In the genomic region with DNA sequence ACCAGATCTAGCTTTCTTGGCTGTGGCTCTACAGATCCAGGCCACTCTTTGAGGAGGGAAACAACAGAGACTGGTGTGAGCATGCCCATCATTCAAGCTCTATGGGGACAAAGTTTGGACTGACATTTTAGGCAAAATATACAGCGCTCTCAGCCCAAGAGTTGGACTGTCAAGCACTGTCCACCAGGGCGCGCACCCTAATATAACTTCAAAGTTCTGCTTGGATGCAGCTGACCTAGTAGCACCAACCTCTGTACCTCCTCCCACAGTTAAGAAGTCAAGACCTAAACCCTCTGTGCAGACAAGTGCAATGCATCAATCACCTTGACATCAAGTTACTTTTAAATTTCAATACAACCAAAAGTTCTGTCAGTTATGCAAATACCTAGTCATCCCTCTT, we compare ENCODE assay signal across 36 mouse cellular contexts. TPM values are rescaled to one million over a fixed set of nuclear protein-coding genes. Genes with fewer than 3 reads are reported as not detected.
A peak's percentile ranks its signal among the peaks of the same experiment; 100 is the strongest.
DNase-seq lines count a peak whose midpoint lies in the region; ATAC-seq and TF ChIP-seq lines count a peak whose summit lies in the region.
"Had no signal": no experiment of that assay in that cellular context is flagged by ENCODE, and none has a peak within 500 bp of the region (broad histone marks: within the 10 kb centered on the region; RNA-seq: fewer than 3 reads in every experiment).

No protein-coding gene starts in this region.

- H3K4me1 ChIP-seq in kidney, postnatal 0 days (replicated peaks; ENCODE audit: insufficient read depth, low read length) = no peaks in the 10 kb centered on the region
- H3K4me1 ChIP-seq in lung, embryonic 14.5 days (ENCODE audit: insufficient read depth) = no peaks in the 10 kb centered on the region
- H3K4me1 ChIP-seq in ES-Bruce4 (ENCODE audit: control insufficient read depth, insufficient read depth, low read length) = peaks cover 6% of the 10 kb centered on the region
- H3K4me1 ChIP-seq in bone marrow, adult 2 months (ENCODE audit: control insufficient read depth, insufficient read depth, low read length) = no peaks in the 10 kb centered on the region; the same call in 1 of the 2 replicates
- H3K4me1 ChIP-seq: embryonic facial prominence, embryonic 10.5 days; forebrain, embryonic 12.5 days; intestine, embryonic 15.5 days; neural tube, embryonic 12.5 days had no signal

- no peak for TF ChIP-seq POLR2A in ES-Bruce4 (IDR thresholded peaks at IDR 0.05; ENCODE audit: insufficient read depth, low read length)
- TF ChIP-seq POLR2A in bone marrow, adult 2 months (IDR thresholded peaks at IDR 0.05; ENCODE audit: borderline replicate concordance, control insufficient read depth, low read depth, low read length) = no peak

- peak; percentile 17 for DNase-seq in kidney, postnatal 0 days (ENCODE audit: low spot score)
- DNase-seq in kidney, adult 9 months = no peak
- DNase-seq in lung, embryonic 14.5 days = no peak
- DNase-seq in lung, postnatal 36 days = no peak
- no peak for DNase-seq in urinary bladder, postnatal 4 days (ENCODE audit: low spot score in 2 of 2)
- DNase-seq in thymus, postnatal 4 days = no peak
- DNase-seq: adrenal gland, postnatal 25 days; cerebellum, adult 2 months; cerebellum, postnatal 14 days; forebrain, postnatal 0 days; gastrocnemius, postnatal 14 days; heart, adult 11 months; heart, postnatal 36 days; layer of hippocampus, adult 9-11 months; liver, embryonic 13.5 days; midbrain, embryonic 14.5 days; right cerebral cortex, adult 18-20 months; spleen, adult 18-20 months; thymus, adult 18-20 months; thymus, postnatal 25 days had no signal

- H3K36me3 ChIP-seq in kidney, postnatal 0 days (ENCODE audit: insufficient read depth, low read length) = no peaks in the 10 kb centered on the region
- no peaks in the 10 kb centered on the region for H3K36me3 ChIP-seq in lung, embryonic 14.5 days (ENCODE audit: insufficient read depth)
- H3K36me3 ChIP-seq in ES-Bruce4 (ENCODE audit: control insufficient read depth, insufficient read depth, low read length, poor library complexity, severe bottlenecking) = no peaks in the 10 kb centered on the region
- H3K36me3 ChIP-seq: embryonic facial prominence, embryonic 15.5 days; forebrain, embryonic 12.5 days; heart, embryonic 10.5 days; hindbrain, embryonic 12.5 days; intestine, embryonic 15.5 days; neural tube, embryonic 12.5 days had no signal

- H3K9ac ChIP-seq in kidney, postnatal 0 days (ENCODE audit: low read depth, low read length) = no peak overlapping the region
- H3K9ac ChIP-seq in lung, embryonic 14.5 days = no peak overlapping the region
- H3K9ac ChIP-seq in ES-Bruce4 (ENCODE audit: low read depth, poor library complexity, severe bottlenecking) = no peak overlapping the region
- H3K9ac ChIP-seq: embryonic facial prominence, embryonic 15.5 days; forebrain, embryonic 12.5 days; forebrain, postnatal 0 days; hindbrain, embryonic 12.5 days; intestine, embryonic 15.5 days; liver, embryonic 13.5 days; lung, embryonic 15.5 days; neural tube, embryonic 12.5 days had no signal

- H3K9me3 ChIP-seq in kidney, postnatal 0 days (replicated peaks; ENCODE audit: low read length) = no peaks in the 10 kb centered on the region
- H3K9me3 ChIP-seq in lung, embryonic 14.5 days (ENCODE audit: low read depth, low read length) = no peaks in the 10 kb centered on the region
- no peaks in the 10 kb centered on the region for H3K9me3 ChIP-seq in ES-Bruce4 (replicated peaks; ENCODE audit: control insufficient read depth, insufficient read depth, low read length, poor library complexity, severe bottlenecking)
- H3K9me3 ChIP-seq: embryonic facial prominence, embryonic 10.5 days; embryonic facial prominence, embryonic 15.5 days; forebrain, embryonic 12.5 days; G1E; heart, embryonic 10.5 days; hindbrain, embryonic 12.5 days; intestine, embryonic 15.5 days; liver, embryonic 13.5 days; lung, embryonic 15.5 days; neural tube, embryonic 12.5 days had no signal

- ATAC-seq in kidney, postnatal 0 days (replicated peaks; ENCODE audit: low FRiP score, low read depth) = no peak
- no peak for ATAC-seq in lung, embryonic 14.5 days (ENCODE audit: insufficient read depth)
- ATAC-seq: CD4-positive, CD25-positive, alpha-beta regulatory T cell, adult 4 months; forebrain, postnatal 0 days; hindbrain, postnatal 0 days; intestine, embryonic 15.5 days; Patski had no signal

- H3K27me3 ChIP-seq in kidney, postnatal 0 days (ENCODE audit: insufficient read depth, low read length) = no peaks in the 10 kb centered on the region
- no peaks in the 10 kb centered on the region for H3K27me3 ChIP-seq in lung, embryonic 14.5 days (ENCODE audit: insufficient read depth, low read length)
- no peaks in the 10 kb centered on the region for H3K27me3 ChIP-seq in ES-Bruce4 (ENCODE audit: control insufficient read depth, insufficient read depth, low read length, poor library complexity, severe bottlenecking)
- H3K27me3 ChIP-seq: embryonic facial prominence, embryonic 15.5 days; forebrain, embryonic 12.5 days; hindbrain, embryonic 12.5 days; intestine, embryonic 15.5 days; liver, embryonic 13.5 days; lung, embryonic 15.5 days; neural tube, embryonic 12.5 days; Patski had no signal

- TF ChIP-seq CTCF in kidney, postnatal 0 days (IDR thresholded peaks at IDR 0.05; ENCODE audit: low read depth) = 0 out of 2 replicates have a peak, but pooled peaks have one; percentile 39
- peak; percentile 30 for TF ChIP-seq CTCF in lung, embryonic 14.5 days (IDR thresholded peaks at IDR 0.05; ENCODE audit: low read depth)
- TF ChIP-seq CTCF in ES-Bruce4 (IDR thresholded peaks at IDR 0.05; ENCODE audit: low read depth, low read length) = peak; percentile 57
- peak; percentile 11; the same call in 1 of the 2 replicates for TF ChIP-seq CTCF in bone marrow, adult 2 months (IDR thresholded peaks at IDR 0.05; ENCODE audit: control insufficient read depth, insufficient read depth, low read length)

- 75% methylated on average over 3 of the region's 3 CpGs for WGBS in kidney, postnatal 0 days
- WGBS in lung, embryonic 14.5 days = 88% methylated on average over 3 of the region's 3 CpGs
- 98% methylated on average over 3 of the region's 3 CpGs for WGBS in bone marrow, adult 2 months

- TF ChIP-seq EP300 in ES-Bruce4 (IDR thresholded peaks at IDR 0.05; ENCODE audit: insufficient read depth, low read depth, low read length) = no peak

- H3K4me2 ChIP-seq in kidney, postnatal 0 days (ENCODE audit: low read length) = no peak overlapping the region
- no peak overlapping the region for H3K4me2 ChIP-seq in lung, embryonic 14.5 days
- H3K4me2 ChIP-seq: embryonic facial prominence, embryonic 15.5 days; forebrain, embryonic 12.5 days; hindbrain, embryonic 12.5 days; intestine, embryonic 15.5 days; liver, embryonic 13.5 days; lung, embryonic 15.5 days; neural tube, embryonic 12.5 days had no signal

- H3K27ac ChIP-seq in kidney, postnatal 0 days = no peak overlapping the region
- no peak overlapping the region for H3K27ac ChIP-seq in lung, embryonic 14.5 days (ENCODE audit: low read depth)
- no peak overlapping the region for H3K27ac ChIP-seq in ES-Bruce4 (ENCODE audit: insufficient read depth, low read length)
- no peak overlapping the region for H3K27ac ChIP-seq in bone marrow, adult 2 months (ENCODE audit: control insufficient read depth, insufficient read depth, low read depth, low read length, poor library complexity)
- H3K27ac ChIP-seq: embryonic facial prominence, embryonic 10.5 days; embryonic facial prominence, embryonic 15.5 days; forebrain, embryonic 12.5 days; heart, embryonic 10.5 days; hindbrain, embryonic 12.5 days; hindbrain, postnatal 0 days; intestine, embryonic 15.5 days; liver, embryonic 13.5 days; lung, embryonic 15.5 days; macrophage; neural tube, embryonic 12.5 days had no signal

- no peak overlapping the region for H3K4me3 ChIP-seq in kidney, postnatal 0 days (replicated peaks; ENCODE audit: low read depth, low read length)
- H3K4me3 ChIP-seq in lung, embryonic 14.5 days (ENCODE audit: low read depth, low read length) = no peak overlapping the region
- H3K4me3 ChIP-seq in ES-Bruce4 (ENCODE audit: low read depth, low read length) = no peak overlapping the region
- no peak overlapping the region for H3K4me3 ChIP-seq in bone marrow, adult 2 months (replicated peaks; ENCODE audit: control insufficient read depth, low read depth, low read length)
- H3K4me3 ChIP-seq: embryonic facial prominence, embryonic 10.5 days; embryonic facial prominence, embryonic 15.5 days; forebrain, embryonic 12.5 days; heart, embryonic 10.5 days; hindbrain, embryonic 12.5 days; intestine, embryonic 15.5 days; liver, embryonic 13.5 days; lung, embryonic 15.5 days; myocyte; neural tube, embryonic 12.5 days had no signal

RNA-seq across cellular contexts. Expression of gene Pdpk1, which starts 19.2 kb away (rescaled TPM):
- 28.7 and 29.4 TPM in 2 replicates for polyA plus RNA-seq in kidney, postnatal 0 days (2015; fragmentation: Nextera tagmentation; extraction: Ambion mirVana)
- polyA plus RNA-seq in lung, embryonic 14.5 days (2014; fragmentation: Nextera tagmentation; extraction: Ambion mirVana) = 34.9 and 37.3 TPM in 2 replicates
- polyA plus RNA-seq in ES-Bruce4 (2011; ENCODE audit: insufficient read depth, insufficient read length, low read depth, missing spikeins) = 44.7 and 45.0 TPM in 2 replicates
- polyA plus RNA-seq in bone marrow, adult 2 months (2011; ENCODE audit: insufficient read depth, insufficient read length, low replicate concordance, missing spikeins) = 15.7 and 18.7 TPM in 2 replicates

RNA-seq across cellular contexts. Expression of gene Amdhd2, which starts 32.0 kb away (rescaled TPM):
- 47.9 and 52.5 TPM in 2 replicates for polyA plus RNA-seq in kidney, postnatal 0 days (2015; fragmentation: Nextera tagmentation; extraction: Ambion mirVana)
- polyA plus RNA-seq in lung, embryonic 14.5 days (2014; fragmentation: Nextera tagmentation; extraction: Ambion mirVana) = 23.6 and 33.3 TPM in 2 replicates
- polyA plus RNA-seq in ES-Bruce4 (2011; ENCODE audit: insufficient read depth, insufficient read length, low read depth, missing spikeins) = 25.3 and 30.4 TPM in 2 replicates
- 24.9 and 57.8 TPM in 2 replicates for polyA plus RNA-seq in bone marrow, adult 2 months (2011; ENCODE audit: insufficient read depth, insufficient read length, low replicate concordance, missing spikeins)

RNA-seq across cellular contexts. Expression of gene Atp6v0c, which starts 37.9 kb away (rescaled TPM):
- 974 and 1,011 TPM in 2 replicates for polyA plus RNA-seq in kidney, postnatal 0 days (2015; fragmentation: Nextera tagmentation; extraction: Ambion mirVana)
- 450 and 473 TPM in 2 replicates for polyA plus RNA-seq in lung, embryonic 14.5 days (2014; fragmentation: Nextera tagmentation; extraction: Ambion mirVana)
- 254 and 307 TPM in 2 replicates for polyA plus RNA-seq in ES-Bruce4 (2011; ENCODE audit: insufficient read depth, insufficient read length, low read depth, missing spikeins)
- 159 and 256 TPM in 2 replicates for polyA plus RNA-seq in bone marrow, adult 2 months (2011; ENCODE audit: insufficient read depth, insufficient read length, low replicate concordance, missing spikeins)

RNA-seq across cellular contexts. Expression of gene Kctd5, which starts 58.3 kb away (rescaled TPM):
- 47.6 and 51.2 TPM in 2 replicates for polyA plus RNA-seq in kidney, postnatal 0 days (2015; fragmentation: Nextera tagmentation; extraction: Ambion mirVana)
- polyA plus RNA-seq in lung, embryonic 14.5 days (2014; fragmentation: Nextera tagmentation; extraction: Ambion mirVana) = 64.4 and 69.6 TPM in 2 replicates
- polyA plus RNA-seq in ES-Bruce4 (2011; ENCODE audit: insufficient read depth, insufficient read length, low read depth, missing spikeins) = 66.4 and 68.4 TPM in 2 replicates
- 11.4 and 13.6 TPM in 2 replicates for polyA plus RNA-seq in bone marrow, adult 2 months (2011; ENCODE audit: insufficient read depth, insufficient read length, low replicate concordance, missing spikeins)
